Mouse (Mus musculus) spleen, adult 2 months (tissue): Measurements from ENCODE around the gene Sephs1.

Experiments
- CTCF ChIP-seq: fragments of 200-500 bp; IDR thresholded peaks from 2 replicates; pipeline ENCODE4 v1.5.1; 2011; ENCODE audit warnings: mild to moderate bottlenecking, inconsistent platforms; ENCODE audit not compliant: insufficient read depth, insufficient read length, insufficient replicate concordance; ENCODE audit errors: extremely low read depth
- POLR2A ChIP-seq: fragments of 200-500 bp; IDR thresholded peaks from 2 replicates; pipeline ENCODE4 v1.6.1; 2011; ENCODE audit warnings: low read depth, low read length, inconsistent platforms

GRCm38 (mm10) chr2:4868028-4868725 is 13.2 kb upstream of the Sephs1 start:
- TF ChIP-seq CTCF = no peak
- no peak for TF ChIP-seq POLR2A
